Comparison of ENCODE assay signal across 26 mouse cellular contexts in genomic region chr17:30782286-30782685, GRCm38 (mm10).
DNase-seq lines count a peak whose midpoint lies in the region; ATAC-seq and TF ChIP-seq lines count a peak whose summit lies in the region.
"Had no signal": no experiment of that assay in that cellular context is flagged by ENCODE, and none has a peak within 500 bp of the region (broad histone marks: within the 10 kb centered on the region; RNA-seq: fewer than 3 reads in every experiment).

No protein-coding gene starts in this region.

- 63% methylated on average over 14 of the region's 14 CpGs for whole genome bisulfite sequencing in lung, embryonic 14.5 days

- H3K4me1 ChIP-seq in lung, embryonic 14.5 days (ENCODE audit: insufficient read depth): no peaks in the 10 kb centered on the region
- H3K4me1 ChIP-seq: embryonic facial prominence, embryonic 13.5 days; forebrain, embryonic 12.5 days; forebrain, embryonic 15.5 days; heart, embryonic 13.5 days; hindbrain, embryonic 12.5 days; hindbrain, embryonic 15.5 days had no signal

- no peak overlapping the region for H3K9ac ChIP-seq in lung, embryonic 14.5 days
- H3K9ac ChIP-seq: embryonic facial prominence, embryonic 13.5 days; forebrain, embryonic 12.5 days; forebrain, embryonic 15.5 days; heart, embryonic 13.5 days; hindbrain, embryonic 12.5 days; hindbrain, embryonic 15.5 days had no signal

- H3K36me3 ChIP-seq in lung, embryonic 14.5 days (ENCODE audit: insufficient read depth): no peaks in the 10 kb centered on the region
- H3K36me3 ChIP-seq: embryonic facial prominence, embryonic 10.5 days; embryonic facial prominence, embryonic 13.5 days; forebrain, embryonic 12.5 days; forebrain, embryonic 15.5 days; heart, embryonic 13.5 days; hindbrain, embryonic 12.5 days; hindbrain, embryonic 15.5 days had no signal

- no peak for ATAC-seq in lung, embryonic 14.5 days (ENCODE audit: insufficient read depth)
- ATAC-seq: activated CD4-positive, CD25-positive, alpha-beta regulatory T cell, adult 4 months; forebrain, embryonic 15.5 days had no signal

- H3K27ac ChIP-seq in lung, embryonic 14.5 days (ENCODE audit: low read depth): no peak overlapping the region
- H3K27ac ChIP-seq: embryonic facial prominence, embryonic 10.5 days; embryonic facial prominence, embryonic 13.5 days; forebrain, embryonic 12.5 days; forebrain, embryonic 15.5 days; heart, embryonic 13.5 days; hindbrain, embryonic 12.5 days; hindbrain, embryonic 15.5 days had no signal

- no peaks in the 10 kb centered on the region for H3K27me3 ChIP-seq in lung, embryonic 14.5 days (ENCODE audit: insufficient read depth, low read length)
- H3K27me3 ChIP-seq: embryonic facial prominence, embryonic 13.5 days; forebrain, embryonic 12.5 days; forebrain, embryonic 15.5 days; heart, embryonic 13.5 days; hindbrain, embryonic 12.5 days; hindbrain, embryonic 15.5 days had no signal

- intact Hi-C loops in heart, postnatal 25 days (cut with DNase I): no loop called here

- no peak overlapping the region for H3K4me2 ChIP-seq in lung, embryonic 14.5 days
- H3K4me2 ChIP-seq: embryonic facial prominence, embryonic 13.5 days; forebrain, embryonic 12.5 days; forebrain, embryonic 15.5 days; heart, embryonic 13.5 days; hindbrain, embryonic 12.5 days; hindbrain, embryonic 15.5 days had no signal

- H3K4me3 ChIP-seq in lung, embryonic 14.5 days (ENCODE audit: low read depth, low read length): no peak overlapping the region
- H3K4me3 ChIP-seq: embryonic facial prominence, embryonic 10.5 days; embryonic facial prominence, embryonic 13.5 days; erythroblast, embryonic 14.5 days; forebrain, embryonic 12.5 days; forebrain, embryonic 15.5 days; heart, embryonic 13.5 days; hindbrain, embryonic 12.5 days; hindbrain, embryonic 15.5 days had no signal

- no peaks in the 10 kb centered on the region for H3K9me3 ChIP-seq in lung, embryonic 14.5 days (ENCODE audit: low read depth, low read length)
- H3K9me3 ChIP-seq: embryonic facial prominence, embryonic 10.5 days; embryonic facial prominence, embryonic 13.5 days; forebrain, embryonic 12.5 days; forebrain, embryonic 15.5 days; heart, embryonic 13.5 days; hindbrain, embryonic 12.5 days; hindbrain, embryonic 15.5 days had no signal

- DNase-seq in heart, adult 11 months: peak; percentile 84
- DNase-seq in heart, postnatal 25 days (ENCODE audit: low spot score): no peak
- peak; percentile 50 for DNase-seq in lung, embryonic 14.5 days
- no peak for DNase-seq in lung, postnatal 10 days
- peak; percentile 7 for DNase-seq in urinary bladder, postnatal 10 days (ENCODE audit: low spot score)
- DNase-seq in urinary bladder, postnatal 4 days (ENCODE audit: low spot score in 2 of 2): no peak
- no peak for DNase-seq in testis, postnatal 10 days (ENCODE audit: low spot score)
- DNase-seq: adrenal gland, adult 8-10 months; adrenal gland, postnatal 25 days; cerebellum, adult 11-12 months; cerebellum, adult 8-10 months; cerebellum, postnatal 10 days; cerebellum, postnatal 36 days; embryo, embryonic 11 days; gastrocnemius, postnatal 10 days; gastrocnemius, postnatal 36 days; heart, postnatal 14 days had no signal

- no peak for TF ChIP-seq CTCF in lung, embryonic 14.5 days (IDR thresholded peaks at IDR 0.05; ENCODE audit: low read depth)

Comparison
In these comparisons a context has a peak if more than half of its experiments do, and no peak if none do; other contexts are left out.
1. DNase-seq: peak in heart, adult 11 months (single experiment), lung, embryonic 14.5 days (single experiment) and urinary bladder, postnatal 10 days (single experiment); none in heart, postnatal 25 days (single experiment), lung, postnatal 10 days (single experiment), urinary bladder, postnatal 4 days (0 of 2) and testis, postnatal 10 days (single experiment).